Mouse (Mus musculus) urinary bladder, postnatal 25 days (tissue): Measurements from ENCODE around the gene Fam81a.

Experiments used
- DNase-seq: peaks from one replicate; pipeline ENCODE4 v3.0.0; 2022; ENCODE audit warnings: low spot score

The Fam81a gene

GRCm38 (mm10) chr9:70109279-70109678 lies 33.1 kb downstream of the Fam81a start:
- DNase-seq: peak; percentile 84

DNA sequence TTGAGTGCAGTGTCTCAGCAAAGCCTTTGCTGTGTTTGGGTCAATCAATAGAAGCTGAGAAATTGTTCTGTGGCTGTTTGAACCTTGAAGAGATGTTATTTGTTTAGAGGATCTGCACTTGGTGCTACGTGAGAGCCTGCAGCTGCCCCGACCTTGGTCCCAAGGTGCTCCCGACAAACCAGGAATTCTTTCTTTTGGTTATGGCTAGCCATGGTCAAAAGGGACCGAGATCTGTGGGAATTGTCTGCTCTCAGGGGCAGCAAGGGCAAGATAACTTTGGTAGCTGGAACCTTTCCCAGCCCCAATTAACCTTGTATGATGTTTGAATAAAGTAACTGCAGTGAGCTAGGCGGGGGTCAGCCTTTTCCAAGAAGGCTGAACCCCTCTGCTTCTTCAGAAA lies 34.2 kb downstream of the Fam81a start:
- no peak for DNase-seq

- DNase-seq: no peak
Measured at GRCm38 (mm10) chr9:70105573-70105972, 36.8 kb downstream of the Fam81a start.

- DNase-seq: no peak
Measured at GRCm38 (mm10) chr9:70103106-70103505, 39.3 kb downstream of the Fam81a start.

GRCm38 (mm10) chr9:70097542-70097941 lies 44.8 kb downstream of the Fam81a start:
- no peak for DNase-seq

DNA sequence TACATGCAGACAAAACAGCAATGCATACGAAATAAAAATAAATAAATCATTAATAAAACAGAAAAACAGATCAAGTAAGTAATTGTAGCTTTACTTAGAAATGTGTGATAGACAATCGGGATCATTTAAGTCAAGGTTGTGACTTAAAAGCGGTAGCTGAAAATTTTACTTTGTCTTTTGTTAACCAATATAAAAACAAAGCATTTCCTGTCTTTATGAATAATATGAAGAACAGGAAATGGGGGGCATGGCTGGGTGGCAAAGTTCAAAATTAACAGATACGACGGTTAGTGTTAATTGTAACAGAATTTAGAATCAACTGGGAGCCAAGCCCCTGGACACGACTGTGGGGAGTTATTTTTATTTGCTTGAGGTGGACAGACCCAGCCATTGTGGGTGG lies 47.3 kb downstream of the Fam81a start:
- no peak for DNase-seq

DNA sequence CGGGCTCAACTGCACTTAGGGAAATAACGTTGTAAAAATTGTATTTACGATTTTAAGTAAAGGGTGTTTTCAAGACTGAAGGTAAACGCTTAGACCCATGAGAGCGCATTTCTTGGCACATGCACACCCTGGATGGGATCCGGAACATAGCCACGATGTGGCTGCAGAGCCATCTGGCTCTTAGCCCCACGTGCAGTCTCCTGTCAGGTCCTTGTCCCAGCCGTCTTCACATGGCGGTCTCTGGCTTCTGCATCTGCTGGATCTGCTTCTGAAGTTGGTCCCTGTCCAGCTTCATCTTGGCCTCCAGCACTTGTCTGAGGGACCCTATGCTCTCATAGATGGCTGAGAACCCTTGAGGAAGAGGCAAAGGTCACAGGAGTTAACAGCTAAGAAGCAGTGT lies 51.8 kb downstream of the Fam81a start:
- no peak for DNase-seq

DNA sequence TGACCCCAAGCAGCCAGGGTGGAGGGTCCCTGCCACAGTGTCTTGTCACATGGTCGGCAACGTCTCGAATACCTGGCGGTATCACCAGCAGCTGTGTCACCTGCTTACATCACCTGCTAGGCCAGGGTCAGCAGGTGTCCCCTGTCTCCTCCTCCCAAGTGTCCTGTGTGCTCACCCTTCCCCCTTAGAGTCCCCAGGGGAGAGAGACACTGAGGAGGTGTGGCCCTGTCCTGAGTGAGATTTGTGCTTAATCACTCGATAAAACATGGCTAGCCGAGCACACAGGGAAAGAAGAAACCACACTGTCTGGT lies 53.6 kb downstream of the Fam81a start:
- no peak for DNase-seq

DNA sequence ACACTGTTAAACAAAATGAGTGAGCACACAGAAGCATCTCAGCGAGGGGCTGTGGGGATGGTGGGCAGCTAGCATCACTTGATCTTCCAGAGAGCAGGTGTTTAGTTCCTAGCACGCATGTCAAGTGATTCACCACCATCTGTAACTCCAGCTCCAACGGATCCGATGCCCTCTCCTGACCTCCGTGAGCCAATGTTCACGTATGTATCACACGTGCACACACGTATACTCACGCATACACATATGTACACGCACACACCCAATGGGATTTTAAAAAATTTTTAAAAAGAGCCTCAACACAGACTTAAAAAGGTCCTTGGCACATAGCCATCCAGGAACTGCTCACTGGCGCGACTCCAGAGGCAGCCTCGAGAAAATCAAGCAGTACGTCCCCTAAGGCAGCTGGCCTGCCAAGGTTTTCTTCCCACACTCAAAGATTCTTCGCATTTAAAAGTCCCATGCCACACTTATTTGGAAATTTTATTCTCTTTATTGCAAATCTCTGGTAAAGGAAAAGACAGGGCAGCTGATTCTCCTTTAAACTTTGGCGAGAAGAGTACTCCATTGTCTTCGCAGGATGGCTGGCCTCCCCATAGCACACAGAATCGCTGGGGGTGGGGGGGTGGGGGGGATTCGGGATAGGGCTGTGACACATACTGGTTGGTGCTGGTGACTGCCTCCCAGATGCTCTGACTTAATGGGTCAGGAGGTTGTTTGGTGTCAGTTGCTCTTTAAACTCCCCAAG lies 54.1 kb downstream of the Fam81a start:
- DNase-seq: no peak

DNA sequence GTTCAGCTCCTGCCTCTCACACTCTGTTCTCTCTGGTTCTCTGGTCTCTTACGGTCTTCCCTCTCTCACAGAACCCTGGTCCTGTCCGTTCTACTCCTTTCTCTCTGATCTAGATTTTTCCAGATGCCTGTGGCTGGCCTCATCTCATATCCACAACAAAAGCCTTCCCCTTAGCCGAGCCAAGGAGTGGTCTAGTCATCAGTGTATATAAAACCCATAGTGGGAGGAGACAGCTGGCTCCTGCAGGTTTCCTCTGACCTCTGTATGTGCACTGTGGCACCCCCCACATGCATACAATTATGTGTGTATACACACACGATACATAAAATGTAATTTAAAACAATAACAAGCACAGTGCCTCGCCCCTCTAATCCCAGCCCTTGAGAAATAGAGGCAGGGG lies 55.0 kb downstream of the Fam81a start:
- no peak for DNase-seq

DNA sequence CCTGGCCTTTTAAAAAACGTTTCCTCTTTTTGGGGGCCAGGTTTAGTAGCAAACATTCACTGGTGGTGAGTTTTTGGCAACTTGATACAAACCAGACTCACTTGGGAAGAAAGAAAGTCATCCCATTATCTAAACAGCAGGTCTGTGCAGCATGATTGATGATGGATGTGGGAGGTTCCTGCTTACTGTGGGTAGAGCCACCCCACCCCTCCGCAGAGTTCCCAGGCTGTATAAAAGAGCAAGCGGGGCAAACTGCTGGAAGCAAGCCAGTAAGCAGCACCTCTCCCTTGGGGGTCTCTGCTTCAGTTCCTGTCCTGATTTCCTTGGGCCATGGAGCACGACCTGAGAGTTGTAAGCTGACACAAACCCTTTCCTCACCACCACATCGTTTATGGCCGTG lies 56.3 kb downstream of the Fam81a start:
- DNase-seq: no peak

GRCm38 (mm10) chr9:70084107-70084506 lies 58.3 kb downstream of the Fam81a start:
- peak; percentile 44 for DNase-seq

GRCm38 (mm10) chr9:70082357-70083204 lies 59.8 kb downstream of the Fam81a start:
- no peak for DNase-seq

GRCm38 (mm10) chr9:70081767-70082166 lies 60.6 kb downstream of the Fam81a start:
- DNase-seq: no peak

GRCm38 (mm10) chr9:70080976-70081375 lies 61.4 kb downstream of the Fam81a start:
- DNase-seq: no peak

DNA sequence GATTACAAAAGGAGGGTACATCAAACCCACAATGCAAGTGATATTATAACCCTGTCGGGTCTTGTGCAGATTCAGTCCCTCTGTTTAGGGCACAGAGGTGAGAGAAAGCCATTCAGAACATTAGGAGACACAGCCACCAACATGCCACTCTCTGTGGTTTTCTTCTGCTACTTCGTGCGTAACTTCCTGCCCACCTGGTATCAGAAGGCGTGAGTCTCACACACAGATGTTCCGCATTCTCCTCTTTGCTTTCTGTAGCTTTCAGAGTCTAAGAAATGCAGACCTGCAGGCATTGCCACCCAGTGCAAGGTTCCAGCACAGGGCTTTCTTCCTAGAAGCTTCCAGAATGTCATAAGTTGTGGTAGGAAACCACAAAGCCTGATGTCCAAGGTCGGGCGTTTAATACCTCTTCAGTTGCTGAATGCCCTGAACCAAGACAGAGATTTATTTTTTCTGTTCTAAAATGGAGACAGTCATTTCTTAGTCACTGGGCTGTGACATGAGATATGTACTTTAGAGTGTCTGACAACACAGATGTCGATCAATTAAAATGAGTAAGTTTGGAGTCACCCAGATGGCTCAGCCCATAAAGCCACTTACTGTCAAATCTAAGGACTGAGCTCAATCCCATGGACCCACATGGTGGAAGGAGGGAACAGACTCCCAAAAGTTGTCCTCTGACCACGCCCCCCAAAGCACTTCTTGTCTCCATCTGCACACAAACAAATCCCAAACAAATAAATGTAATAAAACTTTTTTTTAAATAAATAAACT lies 62.1 kb downstream of the Fam81a start:
- no peak for DNase-seq

DNA sequence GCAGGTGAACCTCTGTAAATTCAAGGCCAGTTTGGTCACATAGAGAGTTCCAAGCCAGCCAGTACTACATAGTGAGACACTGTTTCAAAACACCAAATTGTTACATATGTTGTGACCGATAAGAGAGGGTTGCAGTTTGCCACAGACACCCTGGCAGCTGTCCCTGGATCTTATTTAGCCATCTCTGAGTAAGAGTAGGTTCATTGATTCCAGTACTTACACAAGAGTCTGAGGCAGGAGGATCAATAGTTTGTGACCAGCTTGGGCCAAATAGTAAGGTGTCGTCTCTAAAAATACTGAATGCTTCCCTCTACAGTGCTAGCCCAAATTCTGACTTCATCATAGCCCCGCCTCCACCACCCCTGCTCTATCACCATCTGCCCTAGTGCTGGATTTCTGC lies 64.3 kb downstream of the Fam81a start:
- DNase-seq: no peak

- DNase-seq: no peak
Measured at GRCm38 (mm10) chr9:70077170-70077569, 65.2 kb downstream of the Fam81a start.

- no peak for DNase-seq
Measured at GRCm38 (mm10) chr9:70072387-70072786, 70.0 kb downstream of the Fam81a start.

GRCm38 (mm10) chr9:70069961-70070435 lies 72.4 kb downstream of the Fam81a start:
- no peak for DNase-seq

DNA sequence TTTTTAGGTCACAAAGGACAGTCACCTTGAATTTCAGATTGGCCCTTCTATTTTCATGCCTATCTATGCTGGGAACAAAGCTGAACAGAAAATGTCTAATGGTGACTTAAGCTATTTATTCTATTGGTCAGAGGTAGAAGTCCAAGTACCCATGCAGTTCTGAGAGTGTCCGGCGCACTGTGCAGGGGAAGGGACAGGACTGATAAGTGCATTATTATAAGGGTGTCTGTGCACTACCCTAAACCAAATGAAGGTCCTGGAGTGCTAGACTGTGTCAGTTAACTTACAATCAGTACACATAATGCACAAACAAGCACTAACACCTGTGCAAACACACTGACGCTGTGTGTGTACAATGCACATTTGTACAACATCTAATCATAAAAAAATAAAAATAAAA lies 74.9 kb downstream of the Fam81a start:
- no peak for DNase-seq

GRCm38 (mm10) chr9:70062012-70062411 lies 80.3 kb downstream of the Fam81a start:
- DNase-seq: no peak

- DNase-seq: no peak
Measured at GRCm38 (mm10) chr9:70053411-70053810, 88.9 kb downstream of the Fam81a start.
